Mouse (Mus musculus) CD4-positive, CD25-positive, alpha-beta regulatory T cell, adult 4 months (primary cell): ENCODE measurements around the gene Impg1. TPM values are rescaled to one million over a fixed set of nuclear protein-coding genes. Genes with fewer than 3 reads are reported as not detected.

Source experiments
- ATAC-seq: one replicate; pipeline ENCODE4 v1.8.0; 2017
- polyA plus RNA-seq, 2 experiments: library from polyadenylated mRNA; unstranded; fragments of 100-300 nt; shearing (Covaris generic); gene quantifications; one replicate each; pipeline ENCODE4 v1.2.1; 2017

Impg1 gene
- polyA plus RNA-seq, 2 experiments from 2014 or later, result 0.32 to 0.34 TPM

- no peak for ATAC-seq
Observed at GRCm38 (mm10) chr9:80277770-80278169, 187.5 kb downstream of the Impg1 start.

- ATAC-seq, result no peak
Observed at GRCm38 (mm10) chr9:80277157-80277556, 188.1 kb downstream of the Impg1 start.

- ATAC-seq, result no peak
Observed at GRCm38 (mm10) chr9:80275772-80276134, 189.5 kb downstream of the Impg1 start.

DNA sequence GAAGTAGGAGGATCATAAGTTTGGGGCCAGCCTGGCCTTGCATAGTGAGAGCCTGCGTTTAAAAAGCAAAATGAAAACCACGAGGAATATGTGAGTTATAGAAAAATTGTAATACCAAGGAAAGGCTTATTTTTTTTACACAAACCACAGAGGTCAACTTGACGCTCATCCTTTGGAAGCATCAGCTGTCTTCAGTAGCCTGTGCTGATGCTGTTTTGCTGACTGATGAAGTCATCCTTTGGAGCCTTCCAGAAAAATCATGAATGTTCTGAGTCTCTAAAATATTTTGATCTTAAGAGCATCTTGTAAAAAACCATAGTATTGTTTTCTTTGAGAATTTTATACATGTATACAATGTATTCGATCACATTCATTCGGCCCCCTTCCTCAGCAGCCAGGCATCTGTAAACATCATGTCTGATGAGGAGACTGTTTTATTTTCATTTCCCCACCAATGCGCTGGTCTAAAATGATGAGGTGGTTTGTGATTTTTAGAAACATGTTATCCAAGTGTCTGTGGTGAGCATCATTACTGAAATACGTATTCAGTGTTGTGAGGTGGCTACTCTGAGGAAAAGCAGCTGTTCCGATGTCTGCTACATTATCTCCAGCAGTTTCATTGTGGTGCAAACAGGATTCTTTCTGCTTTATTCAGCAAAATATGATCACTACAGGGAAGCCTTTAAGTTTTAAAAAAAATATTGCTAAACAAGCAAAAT is 190.1 kb downstream of the Impg1 start:
- ATAC-seq, result no peak

DNA sequence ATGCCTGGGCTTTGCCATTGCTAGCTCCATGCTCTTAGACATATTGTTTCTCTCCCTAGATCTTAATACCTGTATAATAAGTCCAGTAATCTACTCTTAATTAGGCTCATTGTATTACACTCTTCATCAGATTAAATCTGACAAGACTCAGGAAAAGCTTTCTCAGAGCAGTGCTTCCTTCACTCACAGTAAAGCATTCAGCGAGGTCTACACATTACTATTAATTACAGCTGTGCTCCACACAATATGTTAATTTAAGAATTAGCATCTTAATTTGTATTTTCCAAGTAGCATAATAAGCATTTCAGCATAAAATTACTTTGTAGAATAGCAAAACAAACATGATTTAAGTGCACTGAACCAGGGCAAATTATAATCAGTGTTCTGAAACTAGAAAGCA is 192.3 kb downstream of the Impg1 start:
- no peak for ATAC-seq

- no peak for ATAC-seq
Observed at GRCm38 (mm10) chr9:80269596-80269995, 195.7 kb downstream of the Impg1 start.

DNA sequence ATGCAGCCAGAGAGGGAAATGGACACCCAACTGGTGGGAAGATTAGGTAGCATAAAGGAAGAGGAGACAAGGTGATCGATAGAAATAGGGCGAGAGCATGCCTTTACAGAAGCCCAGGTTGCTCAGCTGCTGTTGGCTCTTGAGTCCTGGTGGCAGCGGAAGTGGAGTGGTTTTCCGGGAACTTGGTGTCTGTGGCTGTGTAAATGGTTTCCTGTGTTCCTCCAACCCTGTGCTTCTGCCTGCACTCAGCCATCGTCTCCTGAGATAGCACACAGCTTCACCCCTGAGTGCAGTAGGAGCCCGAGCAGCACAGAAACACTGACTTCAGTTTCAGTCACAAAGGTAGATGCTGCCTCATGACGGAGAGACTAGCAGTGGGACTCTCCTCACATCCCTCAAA is 198.8 kb downstream of the Impg1 start:
- peak; percentile 89 for ATAC-seq

- ATAC-seq, result peak; percentile 57
Observed at GRCm38 (mm10) chr9:80266086-80266485, 199.2 kb downstream of the Impg1 start.
